Mouse (Mus musculus) cerebellum, adult 9-10 months (tissue): ENCODE measurements around the gene Lgals9.
A peak's percentile ranks its signal among the peaks of the same experiment; 100 is the strongest.
"Not testable (repeated sequence)": the region's sequence is repeated elsewhere in the genome, so short reads cannot be mapped to it uniquely, and the experiment has no call there.

Experiments
- DNase-seq: peaks from one replicate; pipeline ENCODE4 v3.0.0; 2022

Gene Lgals9

DNA sequence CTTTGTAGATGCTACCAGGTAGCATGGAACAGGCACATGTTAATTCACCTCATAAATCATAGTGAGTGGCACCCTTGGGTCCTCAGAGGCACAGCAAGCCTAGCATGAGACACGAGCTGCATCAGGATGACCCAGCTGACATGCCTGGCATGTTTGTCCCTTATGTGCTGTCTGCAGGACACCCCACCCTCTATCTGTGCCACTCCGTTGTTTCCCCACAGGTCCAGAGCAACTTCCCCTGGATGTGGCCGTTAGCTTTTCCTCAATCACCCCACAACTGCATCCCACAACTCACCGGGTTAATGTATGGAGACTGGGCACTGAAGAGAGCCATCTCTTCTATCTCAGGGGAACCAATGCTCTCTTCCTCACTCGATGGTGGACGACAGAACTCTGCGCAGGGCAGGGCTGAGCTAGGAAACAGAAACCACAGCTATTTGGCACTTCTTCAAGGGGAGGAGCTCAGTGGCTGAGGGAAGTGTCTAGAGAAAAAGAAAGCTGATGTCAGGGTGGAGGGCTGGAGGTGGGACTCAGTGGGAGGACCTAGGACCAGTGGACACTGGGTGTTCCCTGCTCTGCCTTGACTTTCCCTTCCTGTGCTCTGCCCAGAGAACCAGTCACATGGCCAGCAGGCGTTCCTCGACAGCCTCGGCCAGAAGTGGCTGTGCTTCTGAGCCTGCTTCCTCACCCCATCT is at the start of gene Lgals9:
Gene Lgals9 (minus strand): TSS at position 464 of the 695 bp plus-strand sequence.
- DNase-seq, result no peak

DNA sequence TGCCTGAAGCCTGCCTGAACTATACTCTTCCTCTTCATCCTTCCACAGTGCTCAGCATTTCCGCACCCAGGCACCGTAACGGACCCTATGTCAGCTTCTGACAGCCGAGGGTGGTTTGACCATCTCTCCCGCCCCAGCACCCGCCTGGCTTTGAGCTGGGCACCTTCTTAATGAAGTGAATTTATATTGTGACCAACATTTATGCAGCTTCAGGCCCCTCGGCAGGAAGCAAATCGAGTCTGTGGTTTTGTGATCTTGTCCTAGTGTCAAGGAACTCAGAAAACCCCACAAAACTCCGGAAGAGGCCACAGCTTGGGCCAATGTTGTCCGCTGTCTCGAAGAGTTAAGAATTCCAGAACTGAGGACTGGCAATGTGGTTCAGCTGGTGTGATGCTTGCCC is 48.9 kb upstream of the Lgals9 start:
- no peak for DNase-seq

DNA sequence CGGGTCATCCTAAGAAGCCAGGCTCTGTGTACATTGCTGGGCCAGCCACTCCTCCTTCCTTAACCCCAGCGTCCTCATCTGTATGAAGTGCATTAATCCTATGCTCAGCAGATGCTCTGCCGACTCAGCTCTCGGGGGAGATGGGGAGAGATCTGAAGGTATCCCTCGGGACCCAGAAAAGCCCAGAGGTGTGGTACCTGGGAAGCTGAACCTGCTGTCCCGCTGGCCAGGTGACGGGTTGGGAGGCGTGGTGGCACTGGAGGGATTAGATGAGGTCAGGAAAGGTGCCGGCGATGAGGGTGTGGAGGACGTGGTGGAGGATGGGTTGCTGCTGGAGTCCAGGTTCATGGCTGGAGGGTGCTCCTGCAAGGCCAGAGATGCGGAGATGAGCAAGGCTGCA is 48.3 kb upstream of the Lgals9 start:
- DNase-seq, result no peak

DNA sequence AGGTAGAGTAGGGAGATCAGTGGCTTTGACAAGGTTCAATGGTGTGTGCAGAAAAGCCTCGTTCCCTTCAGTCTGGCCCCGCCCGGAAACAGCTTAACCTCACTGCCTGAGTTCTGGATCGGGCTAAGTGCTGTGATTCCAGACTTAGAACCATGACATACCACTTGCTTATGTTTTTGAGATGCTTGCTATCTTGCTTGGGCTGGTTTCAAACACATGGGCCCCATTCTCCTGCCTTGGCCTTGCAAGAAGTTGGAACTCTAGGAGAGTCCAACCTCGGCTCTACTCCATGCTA is 46.7 kb upstream of the Lgals9 start:
- DNase-seq, result no peak

DNA sequence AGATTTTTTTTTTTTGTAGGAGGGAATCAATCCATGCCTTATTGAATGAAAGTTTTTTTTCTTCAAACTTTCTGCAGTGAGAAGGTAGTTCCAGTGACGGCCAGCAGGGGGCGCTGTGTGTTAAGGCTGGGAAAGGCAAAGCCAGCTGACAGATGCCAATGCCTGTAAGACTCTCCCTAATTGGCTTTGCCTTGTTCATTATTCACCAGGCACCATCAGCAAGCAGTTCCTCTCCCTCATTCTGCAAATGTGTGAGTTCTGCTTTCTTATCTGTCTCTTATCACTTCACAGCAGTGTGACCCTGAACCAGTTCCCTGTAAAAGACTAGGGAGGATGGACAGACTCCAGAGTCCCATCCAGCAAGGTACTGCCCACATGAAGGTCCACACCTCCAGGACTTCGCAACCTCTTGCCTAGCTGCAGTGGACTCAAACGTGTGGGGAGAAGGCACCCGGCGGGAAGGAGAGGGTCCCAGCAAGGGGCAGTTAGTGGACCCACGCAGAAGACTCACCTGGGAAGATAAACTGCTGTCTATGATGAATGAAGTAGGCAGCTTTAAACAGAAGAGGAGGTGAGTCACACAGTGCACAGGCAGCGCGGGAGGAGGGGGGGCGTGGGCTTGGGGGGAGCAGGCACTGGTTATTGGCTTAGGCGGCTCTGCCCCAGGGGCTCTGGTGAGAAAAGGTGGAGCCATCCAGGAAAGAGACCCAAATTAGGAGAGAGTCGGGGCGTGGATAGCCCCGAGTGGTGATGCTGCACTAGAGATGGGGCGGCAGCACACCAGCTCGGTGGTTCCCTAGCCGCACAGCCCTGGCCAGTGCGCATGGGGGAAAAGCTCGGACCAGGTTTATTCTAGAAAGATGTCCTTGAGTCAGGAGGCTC is 46.1 kb upstream of the Lgals9 start:
- peak; percentile 77 for DNase-seq

DNA sequence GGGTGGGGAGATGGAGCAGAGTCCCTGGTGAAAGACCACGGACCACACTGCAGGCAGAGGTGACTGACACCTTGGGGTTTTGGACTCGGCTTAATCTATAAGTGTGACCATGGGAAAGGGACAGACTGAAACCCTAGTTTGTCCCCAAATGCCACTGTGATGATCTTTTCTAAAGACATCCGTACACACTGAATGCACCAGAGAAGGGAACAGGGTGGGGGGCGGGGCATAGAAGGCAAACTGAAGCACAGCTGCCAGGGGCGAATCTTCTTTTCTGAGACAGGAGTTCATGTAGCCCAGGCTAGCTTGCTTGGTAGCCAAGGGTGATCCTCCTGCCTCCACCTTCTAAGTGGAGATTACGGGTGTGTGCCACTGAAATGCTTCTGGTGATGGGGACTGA is 39.0 kb upstream of the Lgals9 start:
- no peak for DNase-seq

DNA sequence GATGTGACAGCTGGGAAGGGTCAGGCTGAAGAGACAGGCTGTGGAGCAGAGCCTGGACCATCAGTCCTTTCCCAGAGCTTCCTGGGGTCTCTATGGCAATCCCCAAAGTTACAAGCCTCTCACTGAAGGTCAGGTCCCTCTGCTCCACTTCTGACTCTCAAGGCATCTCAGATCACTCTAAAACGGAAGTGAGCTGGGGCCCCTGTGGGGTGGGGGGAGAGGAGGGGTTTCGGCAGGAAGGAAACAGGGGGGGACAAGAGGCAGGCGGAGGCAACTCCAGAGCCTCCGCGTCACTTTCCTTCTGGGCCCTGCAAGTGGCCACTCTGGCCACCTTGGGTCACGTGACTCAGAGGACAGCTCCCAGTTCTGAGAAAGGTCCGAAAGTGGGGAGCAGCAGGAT is 38.6 kb upstream of the Lgals9 start:
- no peak for DNase-seq

DNA sequence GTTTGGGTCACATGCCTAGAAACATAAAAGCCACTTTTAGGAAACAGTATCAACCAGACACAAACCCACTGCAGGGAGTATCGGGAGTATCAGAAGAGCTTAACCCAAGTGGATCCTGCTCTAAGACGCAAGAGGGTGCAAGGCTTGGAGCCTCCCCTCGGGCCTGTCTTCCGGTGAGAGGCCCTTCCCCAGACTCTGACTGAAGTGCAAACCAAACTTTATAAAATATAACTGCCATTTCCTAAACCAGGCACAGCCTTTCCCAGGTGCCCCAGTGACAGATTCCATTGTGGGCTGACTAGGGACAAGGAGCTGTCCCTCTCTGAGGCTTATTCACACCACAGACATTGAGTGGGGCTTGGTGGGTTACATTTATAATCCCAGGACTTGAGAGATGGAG is 38.1 kb upstream of the Lgals9 start:
- no peak for DNase-seq

DNA sequence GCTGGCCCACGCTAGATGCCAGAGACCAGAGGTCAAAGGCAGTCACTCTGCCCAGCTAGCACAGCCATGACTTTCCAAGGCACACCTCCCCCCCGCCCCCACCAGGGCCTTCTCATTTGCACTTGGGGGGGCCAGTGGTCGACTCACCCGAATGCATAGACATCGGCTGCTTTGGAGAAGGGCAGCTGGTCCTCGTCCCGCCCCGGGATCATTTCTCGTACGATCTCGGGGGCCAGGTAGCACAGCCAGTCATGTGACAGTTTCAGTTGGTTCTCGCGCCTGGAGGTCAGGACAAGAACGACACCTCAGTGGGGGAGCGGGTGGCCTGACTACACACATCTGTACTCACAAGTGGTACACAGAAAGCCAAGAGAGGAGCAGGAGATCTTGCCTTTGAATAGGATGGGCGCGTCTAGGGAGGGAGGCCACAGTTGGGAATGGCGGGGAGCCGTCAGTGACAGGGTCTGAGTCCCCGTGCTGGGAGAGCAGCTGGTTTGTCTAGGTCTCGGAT is 35.8 kb upstream of the Lgals9 start:
- DNase-seq, result no peak

DNA sequence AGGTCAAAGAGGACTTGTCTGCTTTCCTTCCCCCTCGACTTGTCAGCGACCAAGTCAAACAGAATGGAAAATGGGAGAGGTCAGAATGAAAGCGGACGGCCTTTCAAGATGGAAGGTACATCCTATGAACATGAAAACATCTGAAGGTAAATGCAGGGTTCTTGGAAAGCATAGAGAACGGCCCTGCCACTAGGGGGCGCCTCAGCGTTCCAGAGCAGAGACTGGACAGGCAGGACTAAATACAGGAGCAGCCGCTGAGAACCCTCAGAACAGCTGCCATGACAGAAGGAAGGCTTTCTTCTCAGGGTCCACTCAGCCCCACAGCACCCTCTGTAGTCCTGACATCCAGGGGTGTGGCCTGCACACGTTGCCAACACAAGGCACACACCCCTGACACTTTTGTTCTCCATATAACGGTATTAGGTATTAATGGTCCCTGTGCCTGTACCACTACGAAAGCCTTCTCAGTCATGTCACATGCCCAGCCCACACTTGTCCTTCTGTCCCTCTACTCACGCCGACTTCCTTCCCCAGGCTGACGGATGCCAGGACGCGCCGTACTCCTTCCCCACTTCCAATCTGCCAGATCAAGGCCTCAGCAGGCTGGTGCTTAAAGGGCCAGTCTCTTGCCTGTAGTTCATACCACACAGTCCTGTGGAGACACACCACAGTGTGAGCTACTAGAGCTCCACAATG is 35.2 kb upstream of the Lgals9 start:
- DNase-seq, result no peak

DNA sequence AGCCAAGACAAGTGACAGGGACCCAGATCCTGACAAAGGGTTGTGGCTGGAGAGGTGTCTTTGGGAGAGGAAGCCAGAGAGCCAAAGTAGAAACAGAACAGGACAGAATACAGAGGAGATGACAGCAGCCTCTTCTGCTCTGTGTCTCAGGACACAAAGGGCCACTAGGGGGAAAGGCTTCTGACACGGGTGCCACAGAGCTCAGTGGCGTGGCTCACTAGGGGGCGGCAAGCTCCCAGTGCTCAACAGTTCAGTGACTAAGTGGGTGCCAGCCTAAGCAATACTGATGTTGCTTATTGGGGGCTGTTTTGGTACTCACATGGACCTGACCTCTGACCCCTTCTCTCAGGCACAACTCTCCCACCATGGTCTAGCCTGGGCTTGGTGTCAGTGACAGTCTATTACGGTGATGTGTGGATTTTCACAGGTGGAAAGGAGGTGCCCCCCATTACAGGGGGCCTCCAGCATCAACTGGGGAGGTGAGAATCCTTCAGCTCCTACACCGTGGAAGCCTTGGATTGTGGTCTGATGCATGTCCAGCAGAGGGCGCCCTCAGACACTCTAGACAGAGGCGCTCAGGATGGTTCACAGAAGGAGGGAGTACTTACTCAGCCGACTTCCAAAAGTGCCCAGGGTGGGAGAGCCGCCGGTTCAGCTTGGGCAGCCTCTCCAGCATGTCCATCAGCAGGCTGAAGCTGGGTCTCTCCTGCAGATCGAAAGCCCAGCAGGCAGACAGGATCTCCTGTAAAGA is 34.4 kb upstream of the Lgals9 start:
- peak; percentile 58 for DNase-seq

DNA sequence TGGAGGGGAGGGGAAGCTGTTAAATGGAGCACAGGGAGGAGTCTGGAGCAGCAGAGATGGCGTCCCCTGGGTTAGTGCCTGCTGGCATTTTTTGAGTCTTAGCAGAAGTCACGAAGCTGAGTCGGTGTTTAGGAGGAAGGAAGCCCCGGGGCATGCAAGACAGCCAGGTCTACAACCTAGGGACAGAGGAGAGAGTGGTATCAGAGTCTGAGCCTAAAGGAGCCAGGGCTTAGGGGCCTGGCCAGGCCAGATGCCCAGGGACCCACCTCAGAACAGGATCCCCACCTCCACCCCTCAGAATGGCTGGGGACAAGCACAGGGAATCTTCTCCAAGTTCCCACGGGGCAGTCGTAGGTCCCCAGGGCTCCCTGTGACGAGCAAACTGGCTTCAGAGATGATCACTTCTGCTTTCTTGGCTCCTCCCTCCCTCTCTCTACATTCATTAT is 32.4 kb upstream of the Lgals9 start:
- no peak for DNase-seq

DNA sequence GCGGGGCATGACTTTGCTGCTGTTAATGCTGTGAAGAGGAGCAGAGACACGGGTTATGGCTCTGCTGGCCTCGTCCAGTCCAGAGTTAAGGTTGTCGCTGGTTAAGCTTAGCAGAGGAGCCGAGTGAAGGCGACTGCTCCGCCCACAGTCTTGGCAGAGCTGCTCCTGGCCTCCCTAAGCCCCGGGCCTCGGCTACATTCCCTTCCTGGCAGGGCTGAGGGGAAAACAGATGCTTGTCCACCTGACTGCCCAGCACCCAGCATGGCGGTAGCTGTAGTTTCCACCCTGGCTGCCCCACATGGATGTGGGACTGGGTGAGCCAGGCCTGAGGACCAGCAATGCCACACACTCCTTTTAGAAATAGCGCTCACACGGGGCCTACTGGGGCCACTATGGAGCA is 31.5 kb upstream of the Lgals9 start:
- DNase-seq, result no peak

DNA sequence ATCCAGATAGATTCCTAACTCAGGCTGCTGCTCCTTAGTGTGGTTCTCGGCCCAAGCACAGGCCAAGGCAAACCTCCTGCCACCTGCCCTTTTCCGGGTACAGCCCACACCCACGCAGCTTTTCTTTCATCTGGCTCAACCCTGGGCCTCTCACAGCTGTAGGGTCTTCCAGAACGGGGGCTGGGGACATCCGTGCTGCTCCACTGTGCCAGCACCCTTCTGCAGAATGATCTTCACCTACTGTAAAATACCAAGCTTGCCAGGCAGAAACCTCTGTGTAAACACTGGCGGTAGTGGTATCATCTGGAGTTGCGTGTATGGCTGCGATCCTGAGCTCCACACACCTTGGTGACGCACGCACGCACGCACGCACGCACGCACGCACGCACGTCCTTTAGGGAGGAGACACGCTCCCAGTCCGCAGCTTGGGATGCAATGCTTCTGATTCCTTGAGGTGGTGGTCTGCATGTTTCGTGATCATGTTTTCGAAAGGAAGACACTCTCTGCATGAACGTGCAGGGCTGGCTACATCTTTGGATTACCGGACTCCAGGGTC is 31.0 kb upstream of the Lgals9 start:
- no peak for DNase-seq

DNA sequence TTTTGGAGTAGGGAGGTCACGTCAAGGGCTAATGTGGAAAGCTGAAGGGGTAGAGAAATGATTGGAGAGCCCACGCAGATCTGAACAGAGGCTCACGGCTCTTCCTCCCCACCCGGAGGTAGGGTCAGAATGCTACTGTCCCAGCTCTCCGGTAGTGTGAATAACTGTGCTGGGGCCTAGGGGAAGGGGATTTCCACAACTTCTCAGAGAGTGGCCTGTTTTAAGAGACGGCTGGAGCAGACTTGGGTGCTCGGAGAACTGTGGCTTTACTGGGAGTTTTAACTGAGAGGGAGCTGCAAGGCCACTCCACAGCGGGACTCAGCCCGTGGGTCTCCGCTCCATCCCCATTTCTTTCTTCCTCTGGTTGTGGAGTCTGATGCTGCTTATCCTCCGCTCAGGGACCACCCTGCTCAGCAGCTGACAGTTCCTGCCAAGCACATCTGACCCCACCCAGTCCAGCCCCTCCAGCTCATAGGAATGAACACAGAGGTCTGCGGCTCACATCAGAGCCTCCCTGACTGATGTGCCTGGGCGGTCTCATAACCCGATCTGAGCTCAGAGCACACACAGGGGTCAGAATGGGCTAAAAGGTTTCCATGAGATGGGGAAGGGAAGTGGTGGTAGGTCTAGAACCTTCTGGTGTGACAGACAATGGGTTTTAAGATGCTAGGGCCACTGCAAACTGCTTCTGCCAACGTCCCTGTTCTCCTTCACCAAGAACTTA is 30.0 kb upstream of the Lgals9 start:
- DNase-seq, result no peak

DNA sequence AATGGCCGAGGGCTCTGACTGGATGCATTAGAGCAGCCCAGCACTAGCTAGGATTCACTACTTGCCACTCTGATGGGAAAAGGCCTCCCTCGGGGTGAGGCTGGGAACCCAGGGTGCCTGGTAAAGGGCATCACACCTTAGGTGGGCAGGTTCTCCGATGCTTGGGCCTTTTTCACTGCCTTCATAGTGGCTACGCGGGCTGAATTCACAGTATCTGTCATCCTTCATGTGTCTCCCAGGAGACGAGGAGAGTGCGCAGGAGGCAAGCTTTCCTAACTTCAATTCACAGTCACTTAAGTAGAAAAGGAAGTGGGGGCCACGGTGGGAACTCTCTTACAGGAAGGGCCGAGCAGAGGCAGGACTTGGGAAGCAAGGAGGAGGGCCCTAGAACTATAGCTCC is 29.1 kb upstream of the Lgals9 start:
- DNase-seq, result no peak

DNA sequence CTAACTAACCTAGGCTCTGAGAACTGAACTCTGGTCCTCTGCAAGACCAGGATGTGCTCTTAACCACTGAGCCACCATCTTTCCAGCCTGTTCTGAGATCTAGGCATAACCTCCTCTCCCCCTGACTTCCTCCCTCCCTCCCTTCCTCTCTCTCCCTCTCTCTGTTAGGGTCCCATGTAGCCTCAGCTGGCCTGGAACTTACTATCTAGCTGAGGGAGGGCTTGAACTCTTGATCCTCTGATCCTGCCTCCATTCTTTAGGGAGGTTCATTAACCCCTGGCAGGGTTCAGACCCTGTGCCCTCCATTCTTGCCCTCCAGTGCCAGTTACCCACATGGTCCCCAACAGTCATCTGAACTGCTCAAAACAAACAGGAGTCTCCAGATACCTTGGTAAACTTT is 28.3 kb upstream of the Lgals9 start:
- DNase-seq, result no peak

DNA sequence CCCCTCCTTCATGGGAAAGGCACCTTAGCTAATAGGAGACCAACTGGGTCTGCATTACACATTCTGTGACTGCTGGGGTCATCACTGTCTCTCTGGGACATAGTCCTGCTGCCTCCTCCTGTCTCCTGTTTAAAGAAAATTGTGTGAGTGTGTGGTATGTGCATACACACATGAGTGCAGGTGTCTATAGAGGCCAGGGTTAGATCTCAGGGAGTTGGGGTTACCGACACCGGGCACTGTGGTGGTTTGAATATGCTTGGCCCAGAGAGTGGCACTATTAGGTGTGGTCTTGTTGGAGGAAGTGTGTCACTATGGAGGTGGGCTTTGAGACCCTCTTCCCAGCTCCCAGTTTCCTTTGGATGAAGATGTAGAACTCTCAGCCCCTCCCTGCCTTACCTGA is 27.8 kb upstream of the Lgals9 start:
- no peak for DNase-seq

DNA sequence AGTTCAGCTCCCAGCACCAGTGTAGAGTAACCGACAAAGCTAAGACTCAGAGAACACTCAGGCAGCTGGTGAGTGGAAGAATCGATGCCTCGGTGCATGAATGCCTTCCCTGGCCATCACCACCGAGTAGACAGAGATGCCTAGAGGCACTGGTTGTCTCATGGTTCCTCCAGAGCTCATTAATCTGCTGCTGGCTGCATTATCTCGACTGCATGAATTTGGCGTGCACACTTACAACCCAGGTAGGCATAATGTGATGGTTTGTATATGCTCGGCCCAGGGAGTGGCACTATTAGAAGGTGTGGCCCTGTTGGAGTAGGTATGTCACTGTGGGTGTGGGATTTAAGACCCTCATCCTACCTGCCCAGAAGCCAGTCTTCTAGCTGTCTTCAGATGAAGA is 24.1 kb upstream of the Lgals9 start:
- DNase-seq, result no peak

DNA sequence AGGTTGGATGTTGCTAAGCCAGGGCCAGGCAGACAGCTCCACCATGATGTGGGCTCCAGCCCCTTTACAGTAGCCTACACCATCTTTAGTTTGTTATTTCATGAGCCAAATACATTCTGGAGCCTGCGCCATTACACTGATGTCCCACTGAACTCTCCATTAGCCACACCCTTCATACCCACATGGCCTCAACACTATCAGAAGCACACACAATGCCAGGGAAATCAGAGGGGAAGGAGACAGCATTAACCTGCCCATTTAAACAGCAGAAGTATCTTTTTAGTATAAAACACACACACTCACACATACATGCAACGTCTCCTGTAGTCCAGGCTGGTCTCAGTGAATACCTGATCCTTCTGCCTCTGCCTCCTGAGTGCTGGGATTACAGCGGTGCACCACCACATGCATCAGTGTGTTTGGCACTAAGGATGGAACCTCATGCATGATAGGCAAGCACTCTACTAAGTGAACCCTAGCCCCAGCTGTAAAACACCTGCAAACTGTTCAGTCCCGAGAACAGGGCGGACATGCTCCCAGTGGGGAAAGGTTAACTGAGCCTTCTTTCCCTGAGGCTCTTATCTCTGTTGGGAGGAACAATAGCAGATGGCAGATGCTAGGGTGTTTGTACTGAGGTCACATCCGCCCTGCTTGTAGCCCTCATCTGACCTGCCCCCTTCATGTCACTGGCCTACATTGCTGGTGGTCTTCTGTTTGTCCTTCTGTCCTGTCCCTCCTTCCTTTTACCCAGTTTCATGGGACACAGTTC is 23.4 kb upstream of the Lgals9 start:
- DNase-seq, result no peak

DNA sequence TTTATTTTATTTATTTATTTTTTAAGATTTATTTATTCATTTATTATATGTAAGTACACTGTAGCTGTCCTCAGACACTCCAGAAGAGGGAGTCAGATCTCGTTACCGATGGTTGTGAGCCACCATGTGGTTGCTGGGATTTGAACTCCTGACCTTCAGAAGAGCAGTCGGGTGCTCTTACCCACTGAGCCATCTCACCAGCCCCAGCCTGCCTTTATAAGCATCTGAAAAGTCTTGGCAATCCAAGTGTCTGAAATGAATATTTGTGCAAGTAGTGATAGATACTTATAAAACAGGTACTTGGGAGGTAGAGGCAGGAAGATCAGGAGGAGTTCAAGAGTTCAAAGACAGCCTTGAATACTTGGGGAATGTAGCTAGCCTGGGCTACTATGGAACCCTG is 22.6 kb upstream of the Lgals9 start:
- DNase-seq, result not testable (repeated sequence)
